In the genomic region with DNA sequence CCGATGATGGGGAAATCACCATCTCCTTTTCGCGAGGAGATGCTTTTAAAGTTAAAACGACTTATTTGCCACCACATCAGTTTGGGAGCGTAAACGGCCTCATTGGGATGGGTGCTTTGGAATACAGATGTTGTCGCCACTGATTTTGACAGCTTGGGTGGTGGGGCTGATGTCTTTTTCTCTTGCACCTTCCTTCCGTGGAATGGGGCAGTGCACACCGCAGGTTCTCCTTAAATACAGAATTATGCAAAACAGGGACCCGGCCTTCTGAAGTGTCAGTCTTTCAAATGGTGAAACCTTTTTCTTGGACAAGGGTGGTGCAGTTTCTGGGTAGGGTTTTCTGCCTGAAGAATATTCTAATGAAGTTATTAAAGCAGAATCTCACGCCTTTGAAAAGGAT, we compare ENCODE assay signal across 9 mouse cellular contexts. TPM values are rescaled to one million over a fixed set of nuclear protein-coding genes. Genes with fewer than 3 reads are reported as not detected.
DNase-seq lines count a peak whose midpoint lies in the region; ATAC-seq and TF ChIP-seq lines count a peak whose summit lies in the region.
"Had no signal": no experiment of that assay in that cellular context is flagged by ENCODE, and none has a peak within 500 bp of the region (broad histone marks: within the 10 kb centered on the region; RNA-seq: fewer than 3 reads in every experiment).

No protein-coding gene starts in this region.

- no peaks in the 10 kb centered on the region for H3K27me3 ChIP-seq in lung, embryonic 14.5 days (ENCODE audit: insufficient read depth, low read length)
- no peaks in the 10 kb centered on the region for H3K27me3 ChIP-seq in embryonic facial prominence, embryonic 12.5 days
- H3K27me3 ChIP-seq in intestine, postnatal 0 days (replicated peaks; ENCODE audit: control insufficient read depth, insufficient read depth, low read length) = no peaks in the 10 kb centered on the region
- no peaks in the 10 kb centered on the region for H3K27me3 ChIP-seq in neural tube, embryonic 14.5 days (ENCODE audit: control insufficient read depth, insufficient read depth, low read length)

- H3K9me3 ChIP-seq in lung, embryonic 14.5 days (ENCODE audit: low read depth, low read length) = no peaks in the 10 kb centered on the region
- H3K9me3 ChIP-seq in embryonic facial prominence, embryonic 12.5 days = no peaks in the 10 kb centered on the region
- no peaks in the 10 kb centered on the region for H3K9me3 ChIP-seq in intestine, postnatal 0 days (ENCODE audit: control insufficient read depth)
- H3K9me3 ChIP-seq in neural tube, embryonic 14.5 days (ENCODE audit: control insufficient read depth, low read length) = no peaks in the 10 kb centered on the region

- TF ChIP-seq CTCF in lung, embryonic 14.5 days (IDR thresholded peaks at IDR 0.05; ENCODE audit: low read depth) = no peak
- TF ChIP-seq CTCF in intestine, postnatal 0 days (IDR thresholded peaks at IDR 0.05; ENCODE audit: low read depth) = no peak

- H3K36me3 ChIP-seq in lung, embryonic 14.5 days (ENCODE audit: insufficient read depth) = no peaks in the 10 kb centered on the region
- 0 out of 2 replicates have a peak, but pooled peaks cover 3% of the 10 kb centered on the region for H3K36me3 ChIP-seq in embryonic facial prominence, embryonic 12.5 days
- no peaks in the 10 kb centered on the region for H3K36me3 ChIP-seq in intestine, postnatal 0 days (ENCODE audit: control insufficient read depth, insufficient read depth)
- H3K36me3 ChIP-seq in neural tube, embryonic 14.5 days (ENCODE audit: control insufficient read depth, insufficient read depth, low read length) = no peaks in the 10 kb centered on the region

- peak overlapping the region; percentile 59 for H3K4me2 ChIP-seq in lung, embryonic 14.5 days
- H3K4me2 ChIP-seq in embryonic facial prominence, embryonic 12.5 days (replicated peaks) = peak overlapping the region; percentile 69
- peak overlapping the region; percentile 83 for H3K4me2 ChIP-seq in intestine, postnatal 0 days (replicated peaks; ENCODE audit: low read depth)
- peak overlapping the region; percentile 66 for H3K4me2 ChIP-seq in neural tube, embryonic 14.5 days (ENCODE audit: low read depth, low read length)

- WGBS in lung, embryonic 14.5 days = 9% methylated on average over 11 of the region's 11 CpGs
- 6% methylated on average over 11 of the region's 11 CpGs for WGBS in embryonic facial prominence, embryonic 12.5 days
- WGBS in intestine, postnatal 0 days = 8% methylated on average over 11 of the region's 11 CpGs
- 7% methylated on average over 11 of the region's 11 CpGs for WGBS in neural tube, embryonic 14.5 days

- intact Hi-C loops in left cerebral cortex, postnatal 4 days (cut with DNase I) = no loop called here

- H3K4me3 ChIP-seq in lung, embryonic 14.5 days (ENCODE audit: low read depth, low read length) = peak overlapping the region; percentile 63
- peak overlapping the region; percentile 70 for H3K4me3 ChIP-seq in embryonic facial prominence, embryonic 12.5 days
- H3K4me3 ChIP-seq in intestine, postnatal 0 days (ENCODE audit: low read depth, low read length) = peak overlapping the region; percentile 83
- peak overlapping the region; percentile 53 for H3K4me3 ChIP-seq in neural tube, embryonic 14.5 days (ENCODE audit: low read depth, low read length)

- peaks cover 2% of the 10 kb centered on the region; the same call in 1 of the 2 replicates for H3K4me1 ChIP-seq in lung, embryonic 14.5 days (ENCODE audit: insufficient read depth)
- peaks cover 6% of the 10 kb centered on the region; the same call in 1 of the 2 replicates for H3K4me1 ChIP-seq in embryonic facial prominence, embryonic 12.5 days
- 0 out of 2 replicates have a peak, but pooled peaks cover 6% of the 10 kb centered on the region for H3K4me1 ChIP-seq in intestine, postnatal 0 days (replicated peaks; ENCODE audit: control insufficient read depth, insufficient read depth, low read length)
- H3K4me1 ChIP-seq in neural tube, embryonic 14.5 days (ENCODE audit: control insufficient read depth, insufficient read depth, low read length) = peaks cover 7% of the 10 kb centered on the region

- H3K9ac ChIP-seq in lung, embryonic 14.5 days = peak overlapping the region; percentile 59
- peak overlapping the region; percentile 70 for H3K9ac ChIP-seq in embryonic facial prominence, embryonic 12.5 days
- H3K9ac ChIP-seq in intestine, postnatal 0 days (ENCODE audit: low read depth, low read length) = peak overlapping the region; percentile 78
- peak overlapping the region; percentile 67 for H3K9ac ChIP-seq in neural tube, embryonic 14.5 days (replicated peaks; ENCODE audit: low read depth, low read length)

- ATAC-seq in lung, embryonic 14.5 days (ENCODE audit: insufficient read depth) = no peak
- ATAC-seq in embryonic facial prominence, embryonic 12.5 days (ENCODE audit: insufficient number of reproducible peaks, insufficient read depth, low FRiP score, low TSS enrichment) = no peak
- ATAC-seq in intestine, postnatal 0 days = no peak
- ATAC-seq in neural tube, embryonic 14.5 days (ENCODE audit: low read depth) = no peak
- ATAC-seq in inflammation-experienced regulatory T-cells, adult 6 months = no peak

- no peak for DNase-seq in lung, embryonic 14.5 days
- no peak for DNase-seq in lung, postnatal 25 days (ENCODE audit: low spot score)
- DNase-seq in gastrocnemius, adult 18-20 months (ENCODE audit: low spot score) = no peak
- no peak for DNase-seq in left cerebral cortex, postnatal 4 days
- DNase-seq: retina, postnatal 1 day had no signal

- no peak overlapping the region for H3K27ac ChIP-seq in lung, embryonic 14.5 days (ENCODE audit: low read depth)
- 0 out of 2 replicates have a peak overlapping the region, but pooled peaks have one; percentile 72 for H3K27ac ChIP-seq in embryonic facial prominence, embryonic 12.5 days
- H3K27ac ChIP-seq in intestine, postnatal 0 days (ENCODE audit: low read depth, low read length) = 0 out of 2 replicates have a peak overlapping the region, but pooled peaks have one; percentile 57
- H3K27ac ChIP-seq in neural tube, embryonic 14.5 days (ENCODE audit: low read depth, low read length) = peak overlapping the region; percentile 79

RNA-seq across cellular contexts. Expression of a gene that starts 0.7 kb away (rescaled TPM):
- 26.4 and 28.7 TPM in 2 replicates for polyA plus RNA-seq in lung, embryonic 14.5 days (2014; fragmentation: Nextera tagmentation; extraction: Ambion mirVana)
- 21.4 and 22.9 TPM in 2 replicates for polyA plus RNA-seq in embryonic facial prominence, embryonic 12.5 days (2016; fragmentation: Nextera tagmentation; extraction: Ambion mirVana)
- 25.8 and 27.2 TPM in 2 replicates for polyA plus RNA-seq in intestine, postnatal 0 days (2015; fragmentation: Nextera tagmentation; extraction: Ambion mirVana)
- 58.6 and 62.0 TPM in 2 replicates for polyA plus RNA-seq in neural tube, embryonic 14.5 days (2014; fragmentation: Nextera tagmentation; extraction: Ambion mirVana)
- 1 to 10 TPM; 6.2 TPM for total RNA-seq in gastrocnemius, adult 18-20 months (2021)
- 10 to 100 TPM; 16.8 to 31.9 (median 28.2) TPM for polyA plus RNA-seq in inflammation-experienced regulatory T-cells, adult 6 months (2017; shearing (Covaris generic))
- 10 to 100 TPM; 71.4 to 71.6 TPM for total RNA-seq in left cerebral cortex, postnatal 4 days (2021)
